Mouse (Mus musculus): ENCODE results near the gene Scfd2. TPM values are rescaled to one million over a fixed set of nuclear protein-coding genes. Genes with fewer than 3 reads are reported as not detected.

The Scfd2 gene
- polyA plus RNA-seq, 1 experiment from 2014 or later = 3.7 TPM

GRCm38 (mm10) chr5:74164547-74164946 lies 367.0 kb downstream of the Scfd2 start:
- Histone ChIP-seq H3K36me3 (ENCODE audit: inconsistent target) (no peaks in the 10 kb centered on the region), H3K4me3 (ENCODE audit: inconsistent target) (no peak overlapping the region), H3K79me2 (ENCODE audit: inconsistent target) (no peaks in the 10 kb centered on the region), H3K27ac (no peak overlapping the region)
- WGBS (ENCODE audit: missing documents) = 76% methylated on average over 7 of the region's 7 CpGs

DNA sequence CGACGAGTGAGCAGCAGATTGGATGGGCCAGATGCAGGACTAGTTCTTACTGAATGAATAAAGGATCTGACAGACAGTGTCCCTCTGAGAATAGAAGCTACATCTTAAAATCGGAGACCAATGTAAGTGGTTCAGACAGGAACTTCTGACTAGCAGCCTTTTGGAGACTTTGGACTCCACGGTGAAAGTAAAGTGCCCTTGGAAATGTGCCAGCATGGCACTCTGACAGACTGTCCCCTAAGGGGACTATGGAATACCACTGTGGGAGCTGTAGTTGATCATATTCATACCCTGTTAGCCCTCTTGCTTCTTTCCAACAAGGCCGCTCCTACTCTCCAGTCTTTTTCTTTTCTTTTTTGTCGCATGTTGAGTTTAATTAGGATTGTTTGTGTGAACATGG lies 368.4 kb downstream of the Scfd2 start:
- H3K4me3 ChIP-seq (ENCODE audit: inconsistent target) = no peak overlapping the region
- H3K36me3 ChIP-seq (ENCODE audit: inconsistent target) = no peaks in the 10 kb centered on the region
- H3K27ac ChIP-seq = no peak overlapping the region
- H3K79me2 ChIP-seq (ENCODE audit: inconsistent target) = no peaks in the 10 kb centered on the region
- WGBS (ENCODE audit: missing documents) = 78% methylated on average over 6 of the region's 6 CpGs

DNA sequence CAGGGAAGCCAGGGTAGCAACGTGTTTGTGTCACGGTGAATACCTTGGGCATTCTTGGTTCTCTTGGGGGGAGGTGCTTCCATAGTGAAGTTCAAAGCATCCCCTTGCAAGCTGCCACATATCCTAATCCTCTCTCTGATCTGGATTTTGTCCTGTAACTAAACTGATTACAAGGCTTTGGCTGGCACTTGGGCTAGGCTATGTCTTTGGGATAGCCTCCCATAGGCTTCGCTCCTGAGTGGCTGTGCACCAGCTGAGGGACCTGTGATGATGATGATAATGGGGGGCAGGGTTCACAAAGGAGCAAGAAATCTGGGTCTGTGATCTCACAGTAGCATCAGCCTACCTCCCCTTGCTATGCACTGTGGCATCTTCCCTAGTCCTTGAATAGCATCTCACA lies 369.5 kb downstream of the Scfd2 start:
- H3K36me3 ChIP-seq (ENCODE audit: inconsistent target) = no peaks in the 10 kb centered on the region
- no peak overlapping the region for H3K4me3 ChIP-seq (ENCODE audit: inconsistent target)
- H3K27ac ChIP-seq = no peak overlapping the region
- WGBS (ENCODE audit: missing documents) = 92% methylated on average over 2 of the region's 3 CpGs
- H3K79me2 ChIP-seq (ENCODE audit: inconsistent target) = no peaks in the 10 kb centered on the region

- no peaks in the 10 kb centered on the region for H3K36me3 ChIP-seq (ENCODE audit: inconsistent target)
- no peak overlapping the region for H3K27ac ChIP-seq
- H3K79me2 ChIP-seq (ENCODE audit: inconsistent target) = no peaks in the 10 kb centered on the region
- no peak overlapping the region for H3K4me3 ChIP-seq (ENCODE audit: inconsistent target)
- 82% methylated on average over 14 of the region's 15 CpGs for WGBS (ENCODE audit: missing documents)
Observed at GRCm38 (mm10) chr5:74161297-74161926, 370.1 kb downstream of the Scfd2 start.

GRCm38 (mm10) chr5:74160349-74160748 lies 371.2 kb downstream of the Scfd2 start:
- 62% methylated on average over 4 of the region's 4 CpGs for WGBS (ENCODE audit: missing documents)
- Histone ChIP-seq H3K27ac (no peak overlapping the region), H3K36me3 (ENCODE audit: inconsistent target) (no peaks in the 10 kb centered on the region), H3K4me3 (ENCODE audit: inconsistent target) (no peak overlapping the region), H3K79me2 (ENCODE audit: inconsistent target) (no peaks in the 10 kb centered on the region)

DNA sequence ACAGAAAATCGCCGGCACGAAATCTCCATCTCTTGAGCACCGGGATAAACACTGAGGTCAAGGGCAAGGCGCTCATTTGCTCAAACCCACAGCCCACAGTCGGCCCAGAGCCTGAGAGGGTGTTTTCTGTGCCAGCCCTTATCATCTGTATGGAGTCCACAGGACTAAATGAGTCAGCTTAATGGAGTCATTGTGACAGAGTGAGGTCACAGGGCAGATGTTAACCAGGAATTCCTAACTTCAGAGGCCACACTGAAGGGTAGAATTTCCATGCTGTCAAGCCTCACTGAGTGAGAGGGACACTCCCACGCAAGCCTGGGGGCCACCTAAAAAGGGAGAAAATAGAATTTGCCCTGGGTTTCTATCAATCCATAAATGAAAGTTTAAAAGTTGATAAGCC lies 371.7 kb downstream of the Scfd2 start:
- Histone ChIP-seq H3K27ac (no peak overlapping the region), H3K4me3 (ENCODE audit: inconsistent target) (no peak overlapping the region), H3K36me3 (ENCODE audit: inconsistent target) (no peaks in the 10 kb centered on the region), H3K79me2 (ENCODE audit: inconsistent target) (no peaks in the 10 kb centered on the region)
- WGBS (ENCODE audit: missing documents) = 87% methylated on average over 7 of the region's 7 CpGs

DNA sequence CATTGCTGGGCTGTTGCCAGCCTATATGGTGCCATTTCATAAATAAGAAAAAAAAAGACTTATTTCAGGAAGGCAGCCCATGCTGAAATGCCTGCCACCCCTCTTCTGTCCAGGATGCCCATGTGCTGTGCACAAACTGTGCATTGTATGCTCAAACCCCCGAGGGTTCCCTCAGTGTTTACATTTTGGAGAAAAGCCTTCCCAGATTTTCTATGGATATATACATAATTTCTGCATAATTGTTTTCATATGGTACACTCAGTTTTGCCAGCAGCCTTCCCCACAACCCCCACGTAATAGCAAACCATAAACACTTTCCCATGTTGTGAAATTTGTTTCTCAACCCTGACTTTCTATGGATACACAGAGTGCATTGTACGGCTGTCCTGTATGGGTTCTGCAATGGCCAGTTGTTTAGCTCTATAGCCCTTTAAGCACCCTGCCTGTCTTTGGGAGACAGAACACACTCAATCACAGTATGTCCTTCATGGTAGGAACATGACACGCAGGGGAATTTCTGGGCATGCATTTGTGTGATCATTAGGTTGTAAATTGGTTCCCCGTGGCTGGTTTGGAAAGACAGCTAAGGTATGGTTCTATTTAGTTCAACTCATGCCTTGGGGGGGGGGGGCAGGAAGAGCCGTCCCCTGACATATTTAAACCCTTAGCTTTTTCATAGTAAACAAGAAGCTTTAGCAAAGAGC lies 372.5 kb downstream of the Scfd2 start:
- no peaks in the 10 kb centered on the region for H3K36me3 ChIP-seq (ENCODE audit: inconsistent target)
- H3K79me2 ChIP-seq (ENCODE audit: inconsistent target) = no peaks in the 10 kb centered on the region
- no peak overlapping the region for H3K27ac ChIP-seq
- 88% methylated on average over 6 of the region's 6 CpGs for WGBS (ENCODE audit: missing documents)
- H3K4me3 ChIP-seq (ENCODE audit: inconsistent target) = no peak overlapping the region

- WGBS (ENCODE audit: missing documents) = 96% methylated on average over 7 of the region's 7 CpGs
- Histone ChIP-seq H3K36me3 (ENCODE audit: inconsistent target) (no peaks in the 10 kb centered on the region), H3K4me3 (ENCODE audit: inconsistent target) (no peak overlapping the region), H3K79me2 (ENCODE audit: inconsistent target) (no peaks in the 10 kb centered on the region), H3K27ac (no peak overlapping the region)
Observed at GRCm38 (mm10) chr5:74155860-74156351, 375.7 kb downstream of the Scfd2 start.

Other genes with a start within 250 kb of the Scfd2 start
- gene Fip1l1, start 3.7 kb upstream of the Scfd2 start, polyA plus RNA-seq (2018) = 31.5 to 81.2 TPM (median 41.9 TPM) in 3 replicates
- not detected in 3 replicates for gene Lnx1, start 171.2 kb upstream of the Scfd2 start, polyA plus RNA-seq (2018)

Data from macrophage (primary cell).